In the genomic region with DNA sequence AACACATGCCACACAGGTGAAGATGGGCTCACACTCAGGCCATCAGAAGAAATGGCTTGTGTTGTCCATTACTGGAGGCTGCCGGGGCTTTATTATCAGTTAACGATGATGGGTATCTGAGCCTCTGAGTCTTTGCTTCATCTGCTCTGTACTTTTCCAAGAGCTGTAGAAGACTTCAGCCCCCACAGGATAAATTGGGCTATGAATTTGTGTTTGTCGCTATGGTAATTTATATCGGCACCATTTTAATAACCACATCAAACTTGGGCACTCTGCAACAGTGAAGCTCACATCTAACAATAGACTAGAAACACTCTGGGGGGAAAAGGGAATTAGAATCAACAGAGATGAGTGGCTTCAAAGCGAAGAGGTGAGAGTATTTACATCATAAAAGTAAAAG, we compare ENCODE assay signal across 27 mouse cellular contexts.
DNase-seq lines count a peak whose midpoint lies in the region; ATAC-seq and TF ChIP-seq lines count a peak whose summit lies in the region.
"Had no signal": no experiment of that assay in that cellular context is flagged by ENCODE, and none has a peak within 500 bp of the region (broad histone marks: within the 10 kb centered on the region; RNA-seq: fewer than 3 reads in every experiment).

No protein-coding gene starts in this region.

- H3K27me3 ChIP-seq in midbrain, embryonic 15.5 days (replicated peaks): no peaks in the 10 kb centered on the region
- H3K27me3 ChIP-seq: CH12.LX; embryonic facial prominence, embryonic 12.5 days; forebrain, embryonic 13.5 days; forebrain, embryonic 15.5 days; Patski had no signal

- TF ChIP-seq CTCF in layer of hippocampus, adult 2 months (conservative IDR thresholded peaks at IDR 0.05): no peak
- no peak for TF ChIP-seq CTCF in left cerebral cortex, adult 2 months (IDR thresholded peaks at IDR 0.05)

- intact Hi-C loops in left cerebral cortex, adult 2 months (cut with DNase I): loop anchor here (2.0 to 10.0 kb wide), 3 partner anchors 79 to 376 kb away; partner anchors contain the start of gene Tmem132b

- WGBS in midbrain, embryonic 15.5 days: 94% methylated on average over 5 of the region's 5 CpGs

- peak overlapping the region; percentile 61; the same call in 1 of the 2 replicates for H3K27ac ChIP-seq in layer of hippocampus, adult 2 months
- peak overlapping the region; percentile 81 for H3K27ac ChIP-seq in left cerebral cortex, adult 2 months
- H3K27ac ChIP-seq in midbrain, embryonic 15.5 days: no peak overlapping the region
- H3K27ac ChIP-seq: embryonic facial prominence, embryonic 10.5 days; embryonic facial prominence, embryonic 12.5 days; forebrain, embryonic 13.5 days; forebrain, embryonic 15.5 days had no signal

- H3K4me2 ChIP-seq in midbrain, embryonic 15.5 days: no peak overlapping the region
- H3K4me2 ChIP-seq: embryonic facial prominence, embryonic 12.5 days; forebrain, embryonic 13.5 days; forebrain, embryonic 15.5 days had no signal

- no peaks in the 10 kb centered on the region for H3K36me3 ChIP-seq in midbrain, embryonic 15.5 days (replicated peaks)
- H3K36me3 ChIP-seq: embryonic facial prominence, embryonic 10.5 days; embryonic facial prominence, embryonic 12.5 days; forebrain, embryonic 15.5 days; G1E had no signal

- peak; percentile 62 for ATAC-seq in frontal cortex, adult (ENCODE audit: low TSS enrichment)
- ATAC-seq in midbrain, embryonic 15.5 days (replicated peaks): no peak
- ATAC-seq: activated CD4-positive, CD25-positive, alpha-beta regulatory T cell, adult 4 months; CD4-positive, CD25-positive, alpha-beta regulatory T cell, adult 4 months; forebrain, embryonic 13.5 days; forebrain, embryonic 15.5 days; Patski had no signal

- DNase-seq in frontal cortex, postnatal 14 days (ENCODE audit: low spot score in 2 of 2): no peak
- DNase-seq in layer of hippocampus, adult 2 months (ENCODE audit: low spot score in 2 of 2): no peak
- DNase-seq in layer of hippocampus, postnatal 10 days (ENCODE audit: low spot score in 2 of 2): no peak
- no peak for DNase-seq in left cerebral cortex, adult 2 months (ENCODE audit: extremely low spot score in 1 of 2, low spot score in 2 of 2)
- no peak for DNase-seq in left cerebral cortex, adult 8-10 months (ENCODE audit: low spot score in 2 of 2)
- peak; percentile 66 for DNase-seq in brain, adult 2 months (ENCODE audit: low read depth, low spot score)
- DNase-seq: adrenal gland, adult 8-10 months; adrenal gland, postnatal 14 days; adrenal gland, postnatal 36 days; B cell, adult 2 months; cerebellum, adult 11 months; cerebellum, adult 18-20 months; cerebellum, adult 8-10 months; cerebellum, adult 9-11 months; cerebellum, postnatal 14 days; cerebellum, postnatal 36 days had no signal

- H3K4me3 ChIP-seq in layer of hippocampus, adult 2 months: no peak overlapping the region
- no peak overlapping the region for H3K4me3 ChIP-seq in left cerebral cortex, adult 2 months
- no peak overlapping the region for H3K4me3 ChIP-seq in midbrain, embryonic 15.5 days
- H3K4me3 ChIP-seq: embryonic facial prominence, embryonic 10.5 days; embryonic facial prominence, embryonic 12.5 days; forebrain, embryonic 13.5 days; forebrain, embryonic 15.5 days had no signal

- H3K4me1 ChIP-seq in midbrain, embryonic 15.5 days: no peaks in the 10 kb centered on the region
- H3K4me1 ChIP-seq: embryonic facial prominence, embryonic 10.5 days; embryonic facial prominence, embryonic 12.5 days; forebrain, embryonic 13.5 days; forebrain, embryonic 15.5 days had no signal

- H3K9ac ChIP-seq in midbrain, embryonic 15.5 days: no peak overlapping the region
- H3K9ac ChIP-seq: embryonic facial prominence, embryonic 12.5 days; forebrain, embryonic 13.5 days; forebrain, embryonic 15.5 days had no signal

- H3K9me3 ChIP-seq in midbrain, embryonic 15.5 days: no peaks in the 10 kb centered on the region
- H3K9me3 ChIP-seq: embryonic facial prominence, embryonic 10.5 days; embryonic facial prominence, embryonic 12.5 days; forebrain, embryonic 15.5 days had no signal
